Mouse (Mus musculus) urinary bladder, postnatal 25 days (tissue): ENCODE data around the gene Pdgfd.

Source experiments
- DNase-seq: peaks from one replicate; pipeline ENCODE4 v3.0.0; 2022; ENCODE audit warnings: low spot score

Gene Pdgfd

DNA sequence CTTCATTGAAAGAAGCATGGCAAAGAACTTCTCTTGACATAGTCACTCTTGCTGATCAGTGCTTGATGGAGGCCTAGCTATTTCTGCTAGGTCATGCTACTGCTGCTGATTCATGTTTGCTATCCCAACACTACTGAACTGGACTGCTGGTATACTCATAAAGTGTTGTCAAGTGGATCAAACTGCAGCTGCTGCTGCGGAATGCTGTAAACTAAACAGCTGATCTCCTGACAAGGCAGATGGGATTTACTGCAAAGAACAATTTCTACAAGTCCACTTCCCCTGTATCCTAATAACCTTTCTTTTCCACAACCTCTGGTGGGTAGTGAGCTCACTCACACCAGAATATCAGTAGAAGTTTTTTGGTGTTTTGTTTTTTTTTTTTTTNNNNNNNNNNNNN, 148.7 kb downstream of the Pdgfd start:
- DNase-seq, result no peak

DNA sequence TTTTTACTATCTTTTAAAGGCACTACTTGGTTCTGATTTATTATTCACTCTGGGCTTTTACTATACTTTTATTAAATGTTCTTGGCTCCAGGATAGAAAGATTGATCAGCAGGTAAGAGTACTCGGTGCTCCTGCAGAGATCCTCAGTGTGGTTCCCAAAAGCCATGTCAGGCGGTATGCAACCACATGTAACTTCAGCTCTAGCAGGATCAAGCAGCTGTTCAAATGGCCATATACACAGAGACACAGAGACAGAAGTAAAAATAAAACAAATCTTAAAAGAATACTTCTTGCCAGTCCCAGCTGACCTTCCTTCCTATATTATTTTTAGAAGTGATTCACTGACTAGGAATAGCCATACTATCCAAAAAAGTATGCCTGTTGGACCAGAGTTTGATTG, 157.0 kb downstream of the Pdgfd start:
- DNase-seq, result no peak

DNA sequence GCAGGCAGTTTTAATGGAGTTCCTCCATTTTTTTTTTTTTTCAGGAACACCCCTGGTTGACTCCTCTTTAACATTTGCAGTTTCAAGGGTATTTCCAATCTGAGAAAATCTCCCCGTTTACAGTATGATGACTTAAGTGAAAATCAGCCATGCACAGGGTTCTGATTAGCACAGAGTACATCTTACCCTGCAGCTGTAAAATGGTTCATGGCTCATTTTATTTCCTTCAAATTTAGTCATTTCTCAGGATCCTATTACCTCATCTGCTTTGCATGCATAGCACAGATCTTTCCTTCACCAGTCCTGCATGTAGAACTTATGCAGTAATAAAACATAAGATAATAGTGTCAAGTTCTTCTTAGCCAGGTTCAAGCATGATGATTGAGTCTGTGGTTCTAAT, 165.1 kb downstream of the Pdgfd start:
- DNase-seq, result no peak

- no peak for DNase-seq
Observed at GRCm38 (mm10) chr9:6336236-6336635, 167.9 kb downstream of the Pdgfd start.

GRCm38 (mm10) chr9:6337891-6338290, 169.5 kb downstream of the Pdgfd start:
- DNase-seq, result no peak

GRCm38 (mm10) chr9:6338344-6338743, 170.0 kb downstream of the Pdgfd start:
- no peak for DNase-seq

GRCm38 (mm10) chr9:6339394-6339793, 171.0 kb downstream of the Pdgfd start:
- DNase-seq, result no peak

DNA sequence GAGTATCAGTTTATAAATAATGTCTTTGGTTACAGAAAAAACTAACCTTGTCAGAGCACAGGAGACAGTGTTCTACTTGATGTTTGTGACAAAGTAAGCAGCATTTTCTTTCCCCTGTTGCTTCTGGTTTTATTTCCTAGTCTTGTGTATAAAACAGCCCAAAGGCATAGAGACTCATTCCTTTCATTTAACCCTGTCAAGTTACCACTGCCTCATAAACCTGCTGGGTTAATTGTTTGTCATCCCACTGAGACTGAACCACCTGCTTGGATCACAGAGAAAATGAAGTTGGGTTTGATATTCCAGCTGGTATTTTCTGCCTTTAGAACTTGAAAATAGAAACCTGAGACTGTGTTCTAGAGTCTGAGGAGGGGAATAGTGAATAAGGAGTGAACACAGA, 172.4 kb downstream of the Pdgfd start:
- no peak for DNase-seq

- DNase-seq, result no peak
Observed at GRCm38 (mm10) chr9:6342854-6343253, 174.5 kb downstream of the Pdgfd start.

- no peak for DNase-seq
Observed at GRCm38 (mm10) chr9:6344514-6344913, 176.1 kb downstream of the Pdgfd start.

DNA sequence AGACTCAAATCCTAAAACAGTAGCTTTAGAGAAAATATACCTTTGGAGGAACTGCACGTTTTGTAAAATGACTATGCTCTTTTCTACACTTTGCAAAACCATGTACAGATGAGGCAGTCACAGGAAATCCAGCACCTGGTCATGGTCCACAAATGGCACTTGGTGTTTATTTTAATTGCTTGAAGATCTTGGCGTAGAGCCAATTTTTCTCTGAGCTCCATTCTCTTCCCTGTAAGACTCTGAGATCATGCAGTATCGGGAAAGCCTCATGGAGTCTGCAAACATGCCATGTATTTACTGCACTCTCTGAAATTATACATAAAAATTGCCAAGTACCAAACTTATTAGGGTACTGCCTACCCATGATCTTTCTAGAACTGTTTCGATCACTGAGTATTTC, 176.5 kb downstream of the Pdgfd start:
- no peak for DNase-seq

GRCm38 (mm10) chr9:6345366-6345765, 177.0 kb downstream of the Pdgfd start:
- no peak for DNase-seq

- DNase-seq, result no peak
Observed at GRCm38 (mm10) chr9:6353257-6353960, 185.0 kb downstream of the Pdgfd start.

DNA sequence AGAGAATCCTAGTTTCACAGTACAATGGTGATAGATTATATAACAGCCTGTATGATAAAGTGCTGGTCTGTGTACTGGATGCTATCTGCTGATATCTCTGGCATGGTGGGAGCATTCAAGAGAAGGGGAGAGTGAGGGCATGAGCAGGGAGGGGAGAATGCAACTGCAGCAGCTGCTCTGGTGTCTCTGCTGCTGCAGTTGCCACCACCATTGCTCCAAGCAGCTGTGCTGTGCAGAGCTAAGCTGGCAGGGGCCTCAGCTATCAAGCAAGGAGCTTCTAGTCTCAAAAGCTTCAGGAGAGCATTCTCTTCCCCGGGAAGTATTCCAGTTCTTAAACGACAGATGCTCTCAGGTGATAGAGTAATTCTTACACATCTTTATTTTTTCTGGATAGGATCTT, 192.4 kb downstream of the Pdgfd start:
- no peak for DNase-seq

DNA sequence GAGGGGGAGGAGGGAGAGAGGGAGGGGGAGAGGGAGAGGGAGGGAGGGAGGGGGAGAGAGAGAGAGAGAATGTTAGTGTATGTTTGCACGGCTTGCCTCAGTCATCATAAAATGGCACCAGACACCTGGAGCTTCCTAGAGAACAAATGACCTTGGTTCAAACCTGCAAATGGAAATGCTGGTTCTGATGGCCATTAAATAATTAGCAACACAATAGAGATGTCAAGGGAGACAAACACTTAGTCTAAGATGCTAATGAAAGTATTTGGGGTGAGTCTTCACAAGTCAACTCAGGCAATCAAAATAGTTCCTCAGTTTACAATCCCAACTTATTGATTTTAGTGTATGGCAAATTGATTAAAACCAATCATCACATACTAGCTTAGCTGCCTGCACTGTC, 198.2 kb downstream of the Pdgfd start:
- DNase-seq, result no peak

- DNase-seq, result no peak
Observed at GRCm38 (mm10) chr9:6401764-6402163, 233.4 kb downstream of the Pdgfd start.

- no peak for DNase-seq
Observed at GRCm38 (mm10) chr9:6406535-6406934, 238.2 kb downstream of the Pdgfd start.

DNA sequence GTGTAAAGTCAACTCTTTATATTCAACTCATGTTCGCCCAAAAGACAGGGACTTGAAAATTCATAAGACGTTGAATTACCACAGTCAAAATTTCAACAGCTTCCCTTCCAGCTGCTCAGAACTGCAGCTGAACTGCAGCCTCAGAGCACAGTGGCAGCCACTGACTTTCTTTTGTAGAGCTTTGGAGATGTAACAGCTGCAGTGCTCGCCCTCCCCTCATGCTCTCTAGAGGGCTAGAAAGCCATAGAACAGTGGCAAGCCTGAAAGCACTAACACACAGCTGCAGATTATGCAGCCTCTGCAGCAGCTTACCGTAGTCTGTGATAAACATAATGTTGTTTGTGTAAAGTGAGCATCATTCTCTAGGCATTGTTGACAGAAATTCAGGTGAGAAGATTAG, 239.6 kb downstream of the Pdgfd start:
- no peak for DNase-seq

DNA sequence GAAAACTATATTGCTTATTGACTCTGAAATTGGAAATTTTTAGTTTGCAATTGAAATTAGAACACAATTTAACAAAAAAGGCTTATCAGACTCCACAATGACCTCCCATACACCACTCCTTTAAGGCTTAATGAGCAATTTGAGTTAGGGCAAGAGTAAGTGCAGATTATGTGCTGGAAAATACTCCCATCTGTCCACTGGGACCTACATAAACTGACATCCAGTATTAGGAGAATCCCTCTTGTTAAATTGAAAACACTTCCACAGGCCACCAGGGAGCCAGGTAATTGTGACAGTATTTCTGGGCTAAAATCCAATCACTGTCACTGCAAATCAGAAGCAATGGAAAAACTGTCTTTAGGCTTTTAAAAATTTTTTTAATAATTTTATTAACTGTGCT, 256.2 kb downstream of the Pdgfd start:
- no peak for DNase-seq
